Mouse (Mus musculus) CH12.LX (cell line): ENCODE measurements around the gene Myl4. TPM values are rescaled to one million over a fixed set of nuclear protein-coding genes. Genes with fewer than 3 reads are reported as not detected.

ENCODE experiments used
- DNase-seq: peaks from one replicate; pipeline ENCODE4 v3.0.0-alpha.2; 2013; ENCODE audit errors: extremely low read depth
- H3K27ac ChIP-seq: 2 replicates; pipeline ENCODE4 v1.5.1; 2012; ENCODE audit warnings: low read depth, mild to moderate bottlenecking, control low read depth, moderate library complexity; ENCODE audit not compliant: insufficient read depth
- H3K27me3 ChIP-seq: replicated peaks from 2 replicates; pipeline ENCODE3; 2012; ENCODE audit warnings: inconsistent platforms
- H3K36me3 ChIP-seq, 2 experiments: replicated peaks in 1 of 2; 2 replicates each; pipeline versions ENCODE3 to v1.6.1; 2012; ENCODE audit warnings: inconsistent platforms in 1 of 2, low read length in 1 of 2, mild to moderate bottlenecking in 1 of 2, mixed read lengths in 1 of 2, moderate library complexity in 1 of 2; ENCODE audit not compliant: control insufficient read depth in 1 of 2, insufficient read depth in 1 of 2
- H3K4me1 ChIP-seq, 2 experiments: 2 replicates each; pipeline ENCODE4 v1.6.1; 2012; ENCODE audit warnings: inconsistent platforms in 1 of 2, moderate library complexity in 1 of 2; ENCODE audit not compliant: insufficient read depth in 2 of 2, control insufficient read depth in 1 of 2
- H3K4me2 ChIP-seq: 2 replicates; pipeline ENCODE4 v1.6.1; 2012; ENCODE audit warnings: low read depth, mild to moderate bottlenecking, control low read depth; ENCODE audit not compliant: poor library complexity, insufficient read depth, severe bottlenecking
- H3K4me3 ChIP-seq, 3 experiments: fragments of 150-350 bp in 1 of 3; sonication (generic) in 1 of 3; replicated peaks in 1 of 3; 2 replicates each; pipeline versions ENCODE3 to v1.5.1; 2011 to 2012; ENCODE audit warnings: low read depth in 2 of 3, low read length in 2 of 3, mild to moderate bottlenecking in 2 of 3, moderate library complexity in 2 of 3, control low read depth in 1 of 3, improper control_type of control experiment in 1 of 3, inconsistent platforms in 1 of 3, mixed read lengths in 1 of 3; ENCODE audit not compliant: poor library complexity in 1 of 3
- H3K79me2 ChIP-seq: replicated peaks from 2 replicates; pipeline ENCODE4 v1.6.1; 2012; ENCODE audit warnings: mild to moderate bottlenecking, moderate library complexity; ENCODE audit not compliant: control insufficient read depth, poor library complexity, insufficient read depth, severe bottlenecking; ENCODE audit errors: extremely low read depth
- H3K9ac ChIP-seq: 2 replicates; pipeline ENCODE4 v1.6.1; 2012; ENCODE audit warnings: low read depth, mild to moderate bottlenecking, control low read depth, moderate library complexity; ENCODE audit not compliant: insufficient read depth
- H3K9me3 ChIP-seq: replicated peaks from 2 replicates; pipeline ENCODE3; 2012; ENCODE audit warnings: low read length, inconsistent platforms, mixed read lengths
- BHLHE40 ChIP-seq: IDR thresholded peaks from 2 replicates; pipeline ENCODE4 v1.6.1; 2011; ENCODE audit warnings: mild to moderate bottlenecking, low read depth, low read length, improper control_type of control experiment
- CHD1 ChIP-seq: IDR thresholded peaks from 2 replicates; pipeline ENCODE4 v1.6.1; 2012; ENCODE audit warnings: low read depth, low read length, improper control_type of control experiment, inconsistent platforms
- ELF1 ChIP-seq: IDR thresholded peaks from 2 replicates; pipeline ENCODE4 v1.6.1; 2014; ENCODE audit warnings: low read depth, mild to moderate bottlenecking, inconsistent platforms, low read length, improper control_type of control experiment
- EP300 ChIP-seq: IDR thresholded peaks from 2 replicates; pipeline ENCODE4 v1.6.1; 2011; ENCODE audit warnings: low read length, improper control_type of control experiment
- ETS1 ChIP-seq: conservative IDR thresholded peaks from 2 replicates; pipeline ENCODE4 v1.6.1; 2012; ENCODE audit warnings: low read depth, mild to moderate bottlenecking, inconsistent platforms, low read length, improper control_type of control experiment, moderate library complexity
- IRF4 ChIP-seq: IDR thresholded peaks from 2 replicates; pipeline ENCODE4 v1.6.1; 2014; ENCODE audit warnings: low read depth, mild to moderate bottlenecking, inconsistent platforms, low read length, improper control_type of control experiment
- JUN ChIP-seq: IDR thresholded peaks from 2 replicates; pipeline ENCODE4 v1.6.1; 2011; ENCODE audit warnings: low read depth, mild to moderate bottlenecking, low read length, improper control_type of control experiment, moderate library complexity; ENCODE audit not compliant: insufficient read depth
- JUND ChIP-seq: conservative IDR thresholded peaks from 2 replicates; pipeline ENCODE4 v1.6.1; 2011; ENCODE audit warnings: low read depth, low read length, improper control_type of control experiment
- MAZ ChIP-seq: IDR thresholded peaks from 2 replicates; pipeline ENCODE4 v1.6.1; 2012; ENCODE audit warnings: low read depth, mild to moderate bottlenecking, inconsistent platforms, low read length, improper control_type of control experiment, moderate library complexity
- MEF2A ChIP-seq: IDR thresholded peaks from 2 replicates; pipeline ENCODE4 v1.6.1; 2014; ENCODE audit warnings: low read depth, mild to moderate bottlenecking, inconsistent platforms, low read length, improper control_type of control experiment, borderline replicate concordance
- NELFE ChIP-seq: IDR thresholded peaks from 2 replicates; pipeline ENCODE4 v1.6.1; 2011; ENCODE audit warnings: low read depth, low read length, improper control_type of control experiment
- PAX5 ChIP-seq: IDR thresholded peaks from 2 replicates; pipeline ENCODE4 v1.6.1; 2012; ENCODE audit warnings: low read length, inconsistent platforms, mixed read lengths
- POLR2A ChIP-seq: IDR thresholded peaks from 2 replicates; pipeline ENCODE4 v1.6.1; 2011; ENCODE audit warnings: low read depth, mild to moderate bottlenecking, improper control_type of control experiment, low read length
- RCOR1 ChIP-seq: conservative IDR thresholded peaks from 2 replicates; pipeline ENCODE4 v1.6.1; 2012; ENCODE audit warnings: low read depth, mild to moderate bottlenecking, inconsistent platforms, low read length, improper control_type of control experiment
- SIN3A ChIP-seq: IDR thresholded peaks from 2 replicates; pipeline ENCODE4 v1.6.1; 2012; ENCODE audit warnings: low read length, improper control_type of control experiment, inconsistent platforms
- SMC3 ChIP-seq: IDR thresholded peaks from 2 replicates; pipeline ENCODE4 v1.6.1; 2011; ENCODE audit warnings: low read depth, low read length, improper control_type of control experiment
- TBP ChIP-seq: conservative IDR thresholded peaks from 2 replicates; pipeline ENCODE4 v1.6.1; 2011; ENCODE audit warnings: low read depth, low read length, improper control_type of control experiment
- TCF12 ChIP-seq: IDR thresholded peaks from 2 replicates; pipeline ENCODE4 v1.6.1; 2014; ENCODE audit warnings: low read depth, mild to moderate bottlenecking, inconsistent platforms, low read length, improper control_type of control experiment
- UBTF ChIP-seq: IDR thresholded peaks from 2 replicates; pipeline ENCODE4 v1.6.1; 2012; ENCODE audit warnings: low read depth, mild to moderate bottlenecking, inconsistent platforms, low read length, improper control_type of control experiment, moderate library complexity
- USF2 ChIP-seq: conservative IDR thresholded peaks from 2 replicates; pipeline ENCODE4 v1.6.1; 2011; ENCODE audit warnings: low read depth, low read length, improper control_type of control experiment
- ZC3H11A ChIP-seq: IDR thresholded peaks from 2 replicates; pipeline ENCODE4 v1.6.1; 2012; ENCODE audit warnings: low read depth, mild to moderate bottlenecking, inconsistent platforms, low read length, improper control_type of control experiment
- ZMIZ1 ChIP-seq: IDR thresholded peaks from 2 replicates; pipeline ENCODE4 v1.6.1; 2012; ENCODE audit warnings: low read depth, mild to moderate bottlenecking, inconsistent platforms, low read length, improper control_type of control experiment
- dilution Hi-C: fragments of 300-500 bp; cut with MboI; formaldehyde crosslinking; loops from 2 replicates; pipeline ENCODE4 v1.14.3; 2020; ENCODE audit warnings: low sequenced_read_pairs; ENCODE audit not compliant: extremely low pct_unique_long_range_greater_than_20kb, extremely low pct_ligation_motif_present
- in situ Hi-C: fragments of 300-500 bp; cut with MboI; formaldehyde crosslinking; loops from 3 replicates; pipeline ENCODE4 v1.14.3; 2019; ENCODE audit warnings: low sequenced_read_pairs, low pct_ligation_motif_present, low pct_unique_long_range_greater_than_20kb, mixed read lengths
- polyA plus RNA-seq: library from polyadenylated mRNA; unstranded; fragments of >175 nt; gene quantifications from 2 replicates; pipeline ENCODE4 v1.2.1, GENCODE M21; 2012; ENCODE audit warnings: low read depth; ENCODE audit not compliant: insufficient read length
- total RNA-seq, 2 experiments: library from RNA; depleted of rRNA; stranded (reverse); fragments of 300-350 nt in 1 of 2; fragments of >200 nt in 1 of 2; gene quantifications; 2 replicates each; pipeline ENCODE4 v1.2.3; 2012 to 2014

The Myl4 gene
- total and polyA plus RNA-seq, 3 experiments = 39.4 to 83.0 (median 55.9) TPM

GRCm38 (mm10) chr11:104627616-104628301 is 77.3 kb downstream of the Myl4 start:
- TF ChIP-seq MAZ (0 out of 2 replicates have a peak, but pooled peaks have one; percentile 45), BHLHE40 (peak; percentile 56; the same call in 1 of the 2 replicates), IRF4 (peak; percentile 96), ZMIZ1 (no peak), TCF12 (peak; percentile 45; the same call in 1 of the 2 replicates), PAX5 (no peak), TBP (no peak), JUND (peak; percentile 82), MEF2A (peak; percentile 96), ZC3H11A (no peak), EP300 (peak; percentile 89), NELFE (no peak), RCOR1 (0 out of 2 replicates have a peak, but pooled peaks have one; percentile 63), SIN3A (peak; percentile 37; the same call in 1 of the 2 replicates), ETS1 (peak; percentile 76), SMC3 (no peak), ELF1 (peak; percentile 50), USF2 (no peak), JUN (peak; percentile 83), UBTF (no peak), POLR2A (peak; percentile 40; the same call in 1 of the 2 replicates), CHD1 (no peak)
- no peaks in the 10 kb centered on the region for H3K9me3 ChIP-seq
- H3K4me2 ChIP-seq = peak overlapping the region; percentile 67
- peak; percentile 57 for DNase-seq
- no peaks in the 10 kb centered on the region for H3K27me3 ChIP-seq
- no peaks in the 10 kb centered on the region for H3K79me2 ChIP-seq
- peak overlapping the region; percentile 1; the same call in 1 of the 2 replicates for H3K9ac ChIP-seq
- dilution Hi-C loops = no loop called here
- no peak overlapping the region for H3K4me3 ChIP-seq
- in situ Hi-C loops = no loop called here
- peaks cover 48 to 99% of the 10 kb centered on the region in 2 experiments for H3K4me1 ChIP-seq
- H3K36me3 ChIP-seq = peaks cover 0 to 4% of the 10 kb centered on the region in 2 experiments
- no peak overlapping the region for H3K27ac ChIP-seq
